In genomic region chr4:130556224-130556623, GRCm38 (mm10) we compare ENCODE assay signal across 11 mouse cellular contexts. TPM values are rescaled to one million over a fixed set of nuclear protein-coding genes. Genes with fewer than 3 reads are reported as not detected.
A peak's percentile ranks its signal among the peaks of the same experiment; 100 is the strongest.
DNase-seq lines count a peak whose midpoint lies in the region; ATAC-seq and TF ChIP-seq lines count a peak whose summit lies in the region.
"Had no signal": no experiment of that assay in that cellular context is flagged by ENCODE, and none has a peak within 500 bp of the region (broad histone marks: within the 10 kb centered on the region; RNA-seq: fewer than 3 reads in every experiment).

No protein-coding gene starts in this region.

- H3K9me3 ChIP-seq in heart, postnatal 0 days (replicated peaks; ENCODE audit: control insufficient read depth, low read length) = no peaks in the 10 kb centered on the region
- no peaks in the 10 kb centered on the region for H3K9me3 ChIP-seq in lung, embryonic 15.5 days
- no peaks in the 10 kb centered on the region for H3K9me3 ChIP-seq in embryonic facial prominence, embryonic 14.5 days (ENCODE audit: control insufficient read depth, low read length)
- H3K9me3 ChIP-seq in midbrain, embryonic 14.5 days (ENCODE audit: control insufficient read depth, low read length) = no peaks in the 10 kb centered on the region
- H3K9me3 ChIP-seq: heart, embryonic 13.5 days had no signal

- H3K4me2 ChIP-seq in heart, postnatal 0 days (ENCODE audit: low read depth, low read length) = no peak overlapping the region
- no peak overlapping the region for H3K4me2 ChIP-seq in lung, embryonic 15.5 days
- H3K4me2 ChIP-seq in embryonic facial prominence, embryonic 14.5 days (ENCODE audit: low read depth, low read length) = no peak overlapping the region
- H3K4me2 ChIP-seq in midbrain, embryonic 14.5 days (ENCODE audit: low read length) = no peak overlapping the region
- H3K4me2 ChIP-seq: heart, embryonic 13.5 days had no signal

- no peak for DNase-seq in heart, postnatal 0 days (ENCODE audit: low spot score)
- no peak for DNase-seq in heart, adult 18-20 months
- no peak for DNase-seq in lung, postnatal 14 days
- DNase-seq in embryonic facial prominence, embryonic 14.5 days (ENCODE audit: low spot score) = peak; percentile 68
- peak; percentile 67 for DNase-seq in midbrain, embryonic 14.5 days
- DNase-seq in heart, adult 2 months = no peak
- DNase-seq in heart, adult 9 months (ENCODE audit: low spot score in 2 of 2) = no peak
- DNase-seq: right cerebral cortex, adult 18-20 months had no signal

- no peaks in the 10 kb centered on the region for H3K27me3 ChIP-seq in heart, postnatal 0 days (ENCODE audit: control insufficient read depth, insufficient read depth, low read length)
- no peaks in the 10 kb centered on the region for H3K27me3 ChIP-seq in lung, embryonic 15.5 days
- H3K27me3 ChIP-seq in embryonic facial prominence, embryonic 14.5 days (replicated peaks; ENCODE audit: control insufficient read depth, insufficient read depth, low read length) = no peaks in the 10 kb centered on the region
- no peaks in the 10 kb centered on the region for H3K27me3 ChIP-seq in midbrain, embryonic 14.5 days (ENCODE audit: control insufficient read depth, insufficient read depth, low read length)
- H3K27me3 ChIP-seq in heart, adult 2 months (ENCODE audit: control insufficient read depth, insufficient read depth, low read length) = no peaks in the 10 kb centered on the region
- H3K27me3 ChIP-seq: heart, embryonic 13.5 days had no signal

- no peaks in the 10 kb centered on the region for H3K36me3 ChIP-seq in heart, postnatal 0 days (replicated peaks; ENCODE audit: control insufficient read depth, insufficient read depth, low read length)
- H3K36me3 ChIP-seq in lung, embryonic 15.5 days = no peaks in the 10 kb centered on the region
- H3K36me3 ChIP-seq in embryonic facial prominence, embryonic 14.5 days (ENCODE audit: control insufficient read depth, insufficient read depth, low read length) = no peaks in the 10 kb centered on the region
- no peaks in the 10 kb centered on the region for H3K36me3 ChIP-seq in midbrain, embryonic 14.5 days (ENCODE audit: control insufficient read depth, insufficient read depth, low read length)
- H3K36me3 ChIP-seq in heart, adult 2 months (ENCODE audit: control insufficient read depth, insufficient read depth, low read length) = no peaks in the 10 kb centered on the region
- H3K36me3 ChIP-seq: heart, embryonic 13.5 days had no signal

- ATAC-seq in heart, postnatal 0 days (ENCODE audit: insufficient read depth, low read depth) = no peak
- ATAC-seq in lung, embryonic 15.5 days (ENCODE audit: borderline replicate concordance, extremely low read depth, low FRiP score, low TSS enrichment) = 0 out of 2 replicates have a peak, but pooled peaks have one; percentile 8
- peak; percentile 37; the same call in 1 of the 2 replicates for ATAC-seq in embryonic facial prominence, embryonic 14.5 days (ENCODE audit: low read depth)
- ATAC-seq in midbrain, embryonic 14.5 days (ENCODE audit: low FRiP score, low TSS enrichment) = 0 out of 2 replicates have a peak, but pooled peaks have one; percentile 27
- ATAC-seq: CD4-positive, CD25-positive, alpha-beta regulatory T cell, adult 4 months had no signal

- intact Hi-C loops in heart, adult 2 months (cut with DNase I) = no loop called here

- H3K4me3 ChIP-seq in heart, postnatal 0 days (ENCODE audit: low read depth, low read length) = no peak overlapping the region
- H3K4me3 ChIP-seq in lung, embryonic 15.5 days = no peak overlapping the region
- H3K4me3 ChIP-seq in embryonic facial prominence, embryonic 14.5 days (ENCODE audit: low read depth, low read length) = no peak overlapping the region
- no peak overlapping the region for H3K4me3 ChIP-seq in midbrain, embryonic 14.5 days (replicated peaks; ENCODE audit: low read depth, low read length)
- no peak overlapping the region for H3K4me3 ChIP-seq in heart, adult 2 months
- H3K4me3 ChIP-seq: heart, embryonic 13.5 days had no signal

- WGBS in heart, postnatal 0 days = 42% methylated on average over 5 of the region's 5 CpGs
- 20% methylated on average over 5 of the region's 5 CpGs for WGBS in lung, embryonic 15.5 days
- WGBS in embryonic facial prominence, embryonic 14.5 days = 37% methylated on average over 5 of the region's 5 CpGs
- 11% methylated on average over 5 of the region's 5 CpGs for WGBS in midbrain, embryonic 14.5 days
- 76% methylated on average over 5 of the region's 5 CpGs for WGBS in heart, adult 2 months

- peak; percentile 7; the same call in 1 of the 2 replicates for TF ChIP-seq CTCF in heart, postnatal 0 days (IDR thresholded peaks at IDR 0.05; ENCODE audit: low read depth)
- no peak for TF ChIP-seq CTCF in heart, adult 2 months (IDR thresholded peaks at IDR 0.05)

- H3K27ac ChIP-seq in heart, postnatal 0 days (ENCODE audit: low read depth) = no peak overlapping the region
- no peak overlapping the region for H3K27ac ChIP-seq in lung, embryonic 15.5 days
- H3K27ac ChIP-seq in embryonic facial prominence, embryonic 14.5 days (replicated peaks; ENCODE audit: low read depth, low read length) = no peak overlapping the region
- H3K27ac ChIP-seq in midbrain, embryonic 14.5 days (replicated peaks; ENCODE audit: low read depth, low read length) = peak overlapping the region; percentile 63
- H3K27ac ChIP-seq in heart, adult 2 months = no peak overlapping the region
- H3K27ac ChIP-seq: heart, embryonic 13.5 days had no signal

- H3K9ac ChIP-seq in heart, postnatal 0 days (replicated peaks; ENCODE audit: low read depth, low read length) = no peak overlapping the region
- H3K9ac ChIP-seq in lung, embryonic 15.5 days = no peak overlapping the region
- no peak overlapping the region for H3K9ac ChIP-seq in embryonic facial prominence, embryonic 14.5 days (ENCODE audit: low read depth, low read length)
- no peak overlapping the region for H3K9ac ChIP-seq in midbrain, embryonic 14.5 days (replicated peaks; ENCODE audit: low read length)
- H3K9ac ChIP-seq in heart, adult 2 months (ENCODE audit: low read depth, low read length) = no peak overlapping the region
- H3K9ac ChIP-seq: heart, embryonic 13.5 days had no signal

- TF ChIP-seq EP300 in heart, postnatal 0 days (IDR thresholded peaks at IDR 0.05; ENCODE audit: low read depth) = no peak
- no peak for TF ChIP-seq EP300 in heart, adult 2 months (IDR thresholded peaks at IDR 0.05; ENCODE audit: insufficient read depth, low read depth, low read length)

- TF ChIP-seq POLR2A in heart, adult 2 months (IDR thresholded peaks at IDR 0.05; ENCODE audit: insufficient read depth, low read depth, low read length) = no peak

- H3K4me1 ChIP-seq in heart, postnatal 0 days (ENCODE audit: control insufficient read depth, insufficient read depth) = peaks cover 5% of the 10 kb centered on the region; the same call in 1 of the 2 replicates
- peaks cover 13% of the 10 kb centered on the region for H3K4me1 ChIP-seq in lung, embryonic 15.5 days
- peaks cover 10% of the 10 kb centered on the region for H3K4me1 ChIP-seq in embryonic facial prominence, embryonic 14.5 days (ENCODE audit: control insufficient read depth, insufficient read depth, low read length)
- H3K4me1 ChIP-seq in midbrain, embryonic 14.5 days (ENCODE audit: control insufficient read depth, insufficient read depth, low read length) = peaks cover 42% of the 10 kb centered on the region
- H3K4me1 ChIP-seq in heart, adult 2 months (ENCODE audit: control insufficient read depth, insufficient read depth, low read length) = no peaks in the 10 kb centered on the region

- no peaks in the 10 kb centered on the region for H3K79me2 ChIP-seq in heart, adult 2 months (replicated peaks; ENCODE audit: control insufficient read depth, insufficient read depth, low read length)

RNA-seq across cellular contexts. Expression of gene Nkain1, which starts 17.7 kb away (rescaled TPM):
- total RNA-seq in heart, postnatal 0 days (2014; rRNA removed; ENCODE audit: low replicate concordance) = 16.0 and 18.9 TPM in 2 replicates
- 0.53 and 0.85 TPM in 2 replicates for polyA plus RNA-seq in heart, postnatal 0 days (2015; fragmentation: Nextera tagmentation; extraction: Ambion mirVana)
- total RNA-seq in heart, adult 18-20 months (2021) = 1 to 10 TPM; 6.6 to 9.9 TPM
- 0.74 and 1.3 TPM in 2 replicates for polyA plus RNA-seq in lung, embryonic 15.5 days (2015; fragmentation: Nextera tagmentation; extraction: Ambion mirVana)
- 3.6 and 4.7 TPM in 2 replicates for polyA plus RNA-seq in embryonic facial prominence, embryonic 14.5 days (2014; fragmentation: Nextera tagmentation; extraction: Ambion mirVana)
- 25.7 and 76.6 TPM in 2 replicates for polyA plus RNA-seq in midbrain, embryonic 14.5 days (2014; fragmentation: Nextera tagmentation; extraction: Ambion mirVana)
- 1 to 10 TPM; 5.6 to 7.0 TPM for total RNA-seq in heart, adult 2 months (2021)
- polyA plus RNA-seq in heart, adult 2 months (2012; rRNA removed) = 16.7 and 26.2 TPM in 2 replicates
- polyA plus RNA-seq: CD4-positive, CD25-positive, alpha-beta regulatory T cell, adult 4 months had no signal

Comparison
In these comparisons a context has a peak if more than half of its experiments do, and no peak if none do; other contexts are left out.
1. DNase-seq: peak in embryonic facial prominence, embryonic 14.5 days (single experiment) and midbrain, embryonic 14.5 days (single experiment); none in heart, postnatal 0 days (single experiment), heart, adult 18-20 months (0 of 2), lung, postnatal 14 days (single experiment), heart, adult 2 months (0 of 2) and heart, adult 9 months (0 of 2).